Mouse (Mus musculus): ENCODE data around the gene Shq1.

The Shq1 gene

GRCm38 (mm10) chr6:100609256-100609655 lies 61.7 kb downstream of the Shq1 start:
- intact Hi-C loops (cut with DNase I) = loop anchor here (2.0 kb wide), 1 partner anchor 38 kb away; no protein-coding TSS in a partner anchor

- intact Hi-C loops (cut with DNase I) = loop anchor here (2.0 kb wide), 1 partner anchor 38 kb away; no protein-coding TSS in a partner anchor
Measured at GRCm38 (mm10) chr6:100608429-100608828, 62.5 kb downstream of the Shq1 start.

GRCm38 (mm10) chr6:100606805-100607204 lies 64.2 kb downstream of the Shq1 start:
- intact Hi-C loops (cut with DNase I) = no loop called here

- intact Hi-C loops (cut with DNase I) = no loop called here
Measured at GRCm38 (mm10) chr6:100603702-100604101, 67.3 kb downstream of the Shq1 start.

GRCm38 (mm10) chr6:100601634-100602033 lies 69.3 kb downstream of the Shq1 start:
- intact Hi-C loops (cut with DNase I) = no loop called here

GRCm38 (mm10) chr6:100593857-100594256 lies 77.1 kb downstream of the Shq1 start:
- intact Hi-C loops (cut with DNase I) = no loop called here

GRCm38 (mm10) chr6:100592991-100593390 lies 78.0 kb downstream of the Shq1 start:
- intact Hi-C loops (cut with DNase I) = no loop called here

- intact Hi-C loops (cut with DNase I) = no loop called here
Measured at GRCm38 (mm10) chr6:100590602-100591001, 80.4 kb downstream of the Shq1 start.

GRCm38 (mm10) chr6:100588876-100589275 lies 82.1 kb downstream of the Shq1 start:
- intact Hi-C loops (cut with DNase I) = no loop called here

- intact Hi-C loops (cut with DNase I) = no loop called here
Measured at GRCm38 (mm10) chr6:100586758-100587157, 84.2 kb downstream of the Shq1 start.

- intact Hi-C loops (cut with DNase I) = no loop called here
Measured at GRCm38 (mm10) chr6:100581951-100582350, 89.0 kb downstream of the Shq1 start.

GRCm38 (mm10) chr6:100581056-100581455 lies 89.9 kb downstream of the Shq1 start:
- intact Hi-C loops (cut with DNase I) = no loop called here

GRCm38 (mm10) chr6:100577590-100577989 lies 93.4 kb downstream of the Shq1 start:
- intact Hi-C loops (cut with DNase I) = no loop called here

GRCm38 (mm10) chr6:100576171-100576570 lies 94.8 kb downstream of the Shq1 start:
- intact Hi-C loops (cut with DNase I) = no loop called here

GRCm38 (mm10) chr6:100566774-100567173 lies 104.2 kb downstream of the Shq1 start:
- intact Hi-C loops (cut with DNase I) = no loop called here

- intact Hi-C loops (cut with DNase I) = no loop called here
Measured at GRCm38 (mm10) chr6:100564516-100564915, 106.4 kb downstream of the Shq1 start.

GRCm38 (mm10) chr6:100563552-100564341 lies 107.2 kb downstream of the Shq1 start:
- intact Hi-C loops (cut with DNase I) = no loop called here

- intact Hi-C loops (cut with DNase I) = no loop called here
Measured at GRCm38 (mm10) chr6:100562719-100563551, 108.0 kb downstream of the Shq1 start.

GRCm38 (mm10) chr6:100558057-100558456 lies 112.9 kb downstream of the Shq1 start:
- intact Hi-C loops (cut with DNase I) = no loop called here

GRCm38 (mm10) chr6:100542154-100542997 lies 128.6 kb downstream of the Shq1 start:
- intact Hi-C loops (cut with DNase I) = no loop called here

GRCm38 (mm10) chr6:100539698-100540097 lies 131.3 kb downstream of the Shq1 start:
- intact Hi-C loops (cut with DNase I) = loop anchor here (10.0 kb wide), 1 partner anchor 735 kb away; no protein-coding TSS in a partner anchor

All from adrenal gland (tissue).